Mouse (Mus musculus): ENCODE data around the gene Rad51c. TPM values are rescaled to one million over a fixed set of nuclear protein-coding genes. Genes with fewer than 3 reads are reported as not detected.
"Not testable (repeated sequence)": the region's sequence is repeated elsewhere in the genome, so short reads cannot be mapped to it uniquely, and the experiment has no call there.

Rad51c gene
- polyA plus RNA-seq, 1 experiment from 2014 or later, result 8.2 TPM

DNA sequence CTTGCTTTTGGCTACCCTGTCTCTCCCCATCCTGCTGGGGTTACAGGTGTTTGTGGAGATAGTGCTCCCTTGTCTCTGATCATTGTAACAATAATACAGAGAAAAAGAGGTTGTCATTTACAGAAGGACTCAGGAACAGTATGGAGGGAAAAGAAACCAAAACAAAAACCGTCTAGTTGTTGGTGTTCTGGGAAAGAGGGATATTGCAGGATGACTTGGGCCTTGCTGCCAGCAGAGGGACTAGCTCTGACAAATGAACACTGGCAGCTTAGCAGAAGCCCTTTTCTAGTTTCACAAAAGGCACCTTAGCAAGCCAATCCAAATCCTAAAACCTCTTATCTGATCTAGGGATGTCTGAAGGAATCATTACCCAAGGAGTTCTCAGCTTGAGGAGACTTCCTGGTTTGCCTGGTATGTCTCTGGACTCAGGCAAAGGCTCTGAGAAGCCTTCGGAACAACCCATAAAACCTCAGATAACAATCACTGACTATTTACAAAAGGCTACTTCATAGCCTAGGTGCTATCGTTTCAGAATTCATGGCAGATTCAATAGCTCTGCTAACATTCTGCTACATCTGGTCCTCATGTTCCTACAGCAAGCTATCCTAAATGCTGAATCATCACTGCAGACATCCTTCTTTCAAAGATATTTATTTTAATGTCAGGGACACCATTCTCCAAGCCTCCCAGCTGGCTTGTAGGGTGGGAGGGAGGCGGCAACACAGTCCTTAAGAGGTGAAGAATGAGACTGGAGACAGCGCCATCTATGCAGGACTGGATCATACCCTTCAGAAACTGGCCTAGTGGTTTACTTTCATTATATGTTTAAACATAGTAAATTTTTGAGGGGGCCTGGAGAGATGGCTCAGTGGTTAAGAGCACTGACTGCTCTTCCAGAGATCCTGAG is 31.8 kb upstream of the Rad51c start:
- 53% methylated on average over 5 of the region's 5 CpGs for WGBS
- no peaks in the 10 kb centered on the region for H3K9me3 ChIP-seq (ENCODE audit: control insufficient read depth, low read length)
- no peaks in the 10 kb centered on the region for H3K36me3 ChIP-seq (ENCODE audit: control insufficient read depth, insufficient read depth, low read length)
- H3K4me2 ChIP-seq (replicated peaks; ENCODE audit: low read depth, low read length), result no peak overlapping the region
- no peak for ATAC-seq (ENCODE audit: low FRiP score, low TSS enrichment)
- no peaks in the 10 kb centered on the region for H3K27me3 ChIP-seq (ENCODE audit: control insufficient read depth, insufficient read depth, low read length)
- H3K9ac ChIP-seq (ENCODE audit: low read depth, low read length), result no peak overlapping the region
- no peak overlapping the region for H3K4me3 ChIP-seq (ENCODE audit: low read length)
- H3K4me1 ChIP-seq (ENCODE audit: control insufficient read depth, insufficient read depth, low read length), result no peaks in the 10 kb centered on the region
- H3K27ac ChIP-seq (ENCODE audit: low read depth, low read length), result no peak overlapping the region

DNA sequence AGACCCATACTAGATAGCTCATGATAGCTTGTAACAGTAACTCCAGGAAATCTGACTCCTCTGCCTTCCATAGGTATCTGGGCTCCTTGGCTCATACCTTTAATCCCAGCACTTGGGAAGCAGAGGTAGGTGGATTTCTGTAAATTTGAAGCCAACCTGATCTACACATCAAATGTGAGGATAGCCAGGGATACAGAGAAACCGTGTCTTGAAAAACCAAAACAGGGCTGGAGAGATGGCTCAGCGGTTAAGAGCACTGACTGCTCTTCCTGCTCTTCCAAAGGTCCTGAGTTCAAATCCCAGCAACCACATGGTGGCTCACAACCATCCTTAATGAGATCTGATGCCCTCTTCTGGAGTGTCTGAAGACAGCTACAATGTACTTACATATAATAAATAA is 30.4 kb upstream of the Rad51c start:
- not testable (repeated sequence) for H3K9ac ChIP-seq (ENCODE audit: low read depth, low read length); H3K36me3 ChIP-seq (ENCODE audit: control insufficient read depth, insufficient read depth, low read length); H3K27ac ChIP-seq (ENCODE audit: low read depth, low read length); H3K4me1 ChIP-seq (ENCODE audit: control insufficient read depth, insufficient read depth, low read length); H3K9me3 ChIP-seq (ENCODE audit: control insufficient read depth, low read length); H3K4me2 ChIP-seq (replicated peaks; ENCODE audit: low read depth, low read length); ATAC-seq (ENCODE audit: low FRiP score, low TSS enrichment); H3K4me3 ChIP-seq (ENCODE audit: low read length); H3K27me3 ChIP-seq (ENCODE audit: control insufficient read depth, insufficient read depth, low read length)
- 89% methylated on average over 2 of the region's 2 CpGs for WGBS

DNA sequence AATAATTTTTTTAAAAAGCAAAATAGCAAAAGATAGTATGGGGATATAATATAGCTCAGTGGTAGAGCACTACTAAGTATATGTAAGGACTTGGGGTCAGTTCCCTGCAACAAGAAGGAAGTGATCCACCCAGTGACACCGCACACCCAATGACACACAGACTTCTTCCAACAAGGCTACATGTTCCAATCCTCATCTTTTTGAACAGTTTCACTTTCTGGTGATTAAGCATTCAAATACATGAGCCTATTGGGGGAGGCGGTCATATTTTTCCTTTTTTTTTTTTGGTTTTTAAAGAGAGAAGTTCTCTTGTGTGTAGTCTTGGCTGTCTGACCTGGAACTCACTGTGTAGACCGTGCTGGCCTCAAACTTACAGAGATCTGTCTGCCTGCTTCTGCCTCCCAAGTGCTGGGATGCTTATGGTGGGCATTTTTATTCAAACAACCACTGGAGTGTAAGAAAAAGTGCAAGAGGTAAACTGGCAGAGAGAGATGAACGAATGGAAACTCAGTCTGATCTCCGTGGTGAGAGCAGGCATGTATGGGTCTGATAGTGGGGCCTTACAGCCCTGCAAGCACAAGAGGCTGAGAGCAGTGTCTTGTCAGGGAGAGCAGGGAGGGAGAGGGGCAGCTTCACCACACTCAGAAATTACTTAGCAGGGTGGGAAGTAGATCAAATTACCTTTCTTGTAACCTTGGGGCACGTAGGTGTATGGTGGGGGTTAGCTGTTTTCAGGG is 28.3 kb upstream of the Rad51c start:
- Histone ChIP-seq H3K4me3 (ENCODE audit: low read length) (no peak overlapping the region), H3K9ac (ENCODE audit: low read depth, low read length) (no peak overlapping the region), H3K27ac (ENCODE audit: low read depth, low read length) (no peak overlapping the region), H3K27me3 (ENCODE audit: control insufficient read depth, insufficient read depth, low read length) (no peaks in the 10 kb centered on the region), H3K4me2 (replicated peaks; ENCODE audit: low read depth, low read length) (no peak overlapping the region), H3K36me3 (ENCODE audit: control insufficient read depth, insufficient read depth, low read length) (no peaks in the 10 kb centered on the region), H3K9me3 (ENCODE audit: control insufficient read depth, low read length) (no peaks in the 10 kb centered on the region), H3K4me1 (ENCODE audit: control insufficient read depth, insufficient read depth, low read length) (no peaks in the 10 kb centered on the region)
- WGBS, result 43% methylated on average over 6 of the region's 6 CpGs
- no peak for ATAC-seq (ENCODE audit: low FRiP score, low TSS enrichment)

DNA sequence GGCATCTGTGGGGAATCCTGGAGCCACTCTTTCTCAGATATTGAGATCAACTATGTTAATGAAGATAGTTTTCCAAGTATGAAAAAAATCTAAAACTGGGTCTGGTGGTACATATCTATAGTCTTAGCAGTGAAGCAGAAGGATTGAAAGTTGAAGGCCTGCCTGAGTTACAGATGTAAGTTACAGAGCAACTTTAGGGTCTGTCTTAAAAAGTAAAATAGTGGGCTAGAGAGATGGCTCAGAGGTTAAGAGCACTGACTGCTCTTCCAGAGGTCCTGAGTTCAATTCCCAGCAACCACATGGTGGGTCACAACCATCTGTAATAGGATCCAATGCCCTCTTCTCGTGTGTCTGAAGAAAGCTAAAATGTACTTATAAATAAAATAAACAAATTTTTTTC is 27.7 kb upstream of the Rad51c start:
- H3K9me3 ChIP-seq (ENCODE audit: control insufficient read depth, low read length), result no peaks in the 10 kb centered on the region
- no peaks in the 10 kb centered on the region for H3K36me3 ChIP-seq (ENCODE audit: control insufficient read depth, insufficient read depth, low read length)
- 59% methylated on average over 1 of the region's 1 CpGs for WGBS
- H3K4me1 ChIP-seq (ENCODE audit: control insufficient read depth, insufficient read depth, low read length), result no peaks in the 10 kb centered on the region
- ATAC-seq (ENCODE audit: low FRiP score, low TSS enrichment), result no peak
- no peak overlapping the region for H3K27ac ChIP-seq (ENCODE audit: low read depth, low read length)
- no peaks in the 10 kb centered on the region for H3K27me3 ChIP-seq (ENCODE audit: control insufficient read depth, insufficient read depth, low read length)
- no peak overlapping the region for H3K4me2 ChIP-seq (replicated peaks; ENCODE audit: low read depth, low read length)
- no peak overlapping the region for H3K4me3 ChIP-seq (ENCODE audit: low read length)
- no peak overlapping the region for H3K9ac ChIP-seq (ENCODE audit: low read depth, low read length)

DNA sequence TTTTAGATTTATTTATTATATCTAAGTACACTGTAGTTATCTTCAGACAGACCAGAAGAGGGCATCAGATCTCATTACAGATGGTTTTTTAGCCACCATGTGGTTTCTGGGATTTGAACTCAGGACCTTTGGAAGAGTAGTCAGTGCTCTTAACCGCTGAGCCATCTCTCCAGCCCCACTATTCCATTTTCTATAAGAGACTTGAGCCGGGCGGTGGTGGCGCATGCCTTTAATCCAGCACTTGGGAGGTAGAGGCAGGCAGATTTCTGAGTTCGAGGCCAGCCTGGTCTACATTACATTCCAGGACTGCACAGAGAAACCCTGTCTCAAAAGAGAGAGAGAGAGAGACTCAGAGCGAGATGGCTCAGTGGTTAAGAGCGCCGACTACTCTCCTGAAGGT is 27.1 kb upstream of the Rad51c start:
- not testable (repeated sequence) for H3K4me2 ChIP-seq (replicated peaks; ENCODE audit: low read depth, low read length); H3K4me1 ChIP-seq (ENCODE audit: control insufficient read depth, insufficient read depth, low read length); H3K4me3 ChIP-seq (ENCODE audit: low read length); H3K9me3 ChIP-seq (ENCODE audit: control insufficient read depth, low read length); H3K27me3 ChIP-seq (ENCODE audit: control insufficient read depth, insufficient read depth, low read length); H3K36me3 ChIP-seq (ENCODE audit: control insufficient read depth, insufficient read depth, low read length); H3K9ac ChIP-seq (ENCODE audit: low read depth, low read length); ATAC-seq (ENCODE audit: low FRiP score, low TSS enrichment); H3K27ac ChIP-seq (ENCODE audit: low read depth, low read length)
- 88% methylated on average over 8 of the region's 8 CpGs for WGBS

DNA sequence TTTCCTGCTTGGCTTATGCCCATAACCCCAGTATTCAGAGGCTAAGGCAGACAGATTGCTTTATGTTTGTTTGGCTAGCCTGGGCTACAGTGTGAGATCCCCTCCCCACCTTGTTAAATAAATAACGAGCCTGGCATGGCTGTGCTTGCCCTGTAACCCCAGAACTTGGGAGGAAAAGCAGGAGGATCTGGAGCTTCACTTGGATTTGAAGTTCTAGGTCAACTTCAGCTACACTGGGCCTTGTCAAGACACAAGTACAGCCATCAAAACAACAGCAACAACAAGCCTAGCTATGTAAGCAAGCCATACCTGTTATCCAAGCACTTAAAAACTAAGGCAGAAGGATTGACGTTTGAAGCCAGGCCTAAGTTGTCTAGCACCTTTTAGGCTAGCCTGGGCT is 25.6 kb upstream of the Rad51c start:
- ATAC-seq (ENCODE audit: low FRiP score, low TSS enrichment), result no peak
- no peak overlapping the region for H3K27ac ChIP-seq (ENCODE audit: low read depth, low read length)
- 77% methylated on average over 2 of the region's 2 CpGs for WGBS

DNA sequence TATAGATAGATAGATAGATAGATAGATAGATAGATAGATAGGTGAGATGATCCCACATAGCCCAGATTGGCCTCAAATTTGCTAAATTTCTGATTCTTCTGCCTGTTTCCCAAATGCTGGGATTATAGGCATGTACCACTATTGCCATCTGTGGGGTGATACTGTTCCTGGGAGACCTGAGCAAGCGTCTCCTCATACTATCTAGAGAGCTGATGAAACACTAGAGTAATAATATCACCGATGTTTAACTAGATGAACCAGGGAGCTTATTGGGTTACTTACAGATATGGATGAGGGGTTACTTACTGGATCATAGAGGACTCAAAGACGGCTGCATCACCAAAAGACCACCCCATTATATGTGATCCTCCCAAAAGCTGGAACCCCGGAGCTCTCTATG is 24.6 kb upstream of the Rad51c start:
- H3K4me1 ChIP-seq (ENCODE audit: control insufficient read depth, insufficient read depth, low read length), result no peaks in the 10 kb centered on the region
- ATAC-seq (ENCODE audit: low FRiP score, low TSS enrichment), result no peak
- H3K4me2 ChIP-seq (replicated peaks; ENCODE audit: low read depth, low read length), result no peak overlapping the region
- no peaks in the 10 kb centered on the region for H3K27me3 ChIP-seq (ENCODE audit: control insufficient read depth, insufficient read depth, low read length)
- 87% methylated on average over 4 of the region's 4 CpGs for WGBS
- no peak overlapping the region for H3K27ac ChIP-seq (ENCODE audit: low read depth, low read length)
- no peak overlapping the region for H3K4me3 ChIP-seq (ENCODE audit: low read length)
- H3K36me3 ChIP-seq (ENCODE audit: control insufficient read depth, insufficient read depth, low read length), result no peaks in the 10 kb centered on the region
- H3K9ac ChIP-seq (ENCODE audit: low read depth, low read length), result no peak overlapping the region
- H3K9me3 ChIP-seq (ENCODE audit: control insufficient read depth, low read length), result no peaks in the 10 kb centered on the region

More for the DNA sequence above, 25.6 kb upstream of the Rad51c start:
- Histone ChIP-seq H3K4me3 (ENCODE audit: low read length) (no peak overlapping the region), H3K4me2 (replicated peaks; ENCODE audit: low read depth, low read length) (no peak overlapping the region), H3K27me3 (ENCODE audit: control insufficient read depth, insufficient read depth, low read length) (no peaks in the 10 kb centered on the region), H3K9ac (ENCODE audit: low read depth, low read length) (no peak overlapping the region), H3K9me3 (ENCODE audit: control insufficient read depth, low read length) (no peaks in the 10 kb centered on the region), H3K4me1 (ENCODE audit: control insufficient read depth, insufficient read depth, low read length) (no peaks in the 10 kb centered on the region), H3K36me3 (ENCODE audit: control insufficient read depth, insufficient read depth, low read length) (no peaks in the 10 kb centered on the region)

DNA sequence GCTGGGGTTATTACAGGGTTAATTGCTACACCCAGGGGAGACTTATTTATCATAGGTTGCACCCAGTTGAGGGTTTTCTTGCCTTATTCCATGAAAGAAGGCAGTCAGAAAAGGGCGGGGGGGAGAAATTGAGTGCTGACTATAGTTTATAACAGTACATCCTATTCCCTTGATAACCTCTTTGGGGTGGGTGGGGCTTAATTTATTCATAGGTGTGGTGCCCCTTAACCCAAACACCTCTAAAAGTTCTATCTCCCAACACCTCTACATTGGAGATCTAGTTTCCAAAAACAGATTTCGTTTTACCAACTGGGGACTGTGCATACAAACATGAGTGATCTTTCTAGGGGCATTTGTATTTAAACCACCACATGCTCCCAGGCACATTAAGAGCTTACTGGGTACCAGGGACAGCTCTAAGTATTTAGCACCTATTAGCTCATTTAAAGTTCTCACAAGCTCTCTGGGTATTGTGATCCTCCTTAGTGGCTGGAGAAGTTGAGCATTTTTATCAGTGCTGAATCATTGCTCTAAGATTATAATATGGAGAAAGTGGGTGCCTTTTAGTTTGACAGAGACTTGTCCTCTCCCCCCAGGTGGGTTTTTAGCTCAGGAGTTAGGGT is 23.4 kb upstream of the Rad51c start:
- WGBS, result 72% methylated on average over 2 of the region's 2 CpGs
- no peak for ATAC-seq (ENCODE audit: low FRiP score, low TSS enrichment)
- H3K4me1 ChIP-seq (ENCODE audit: control insufficient read depth, insufficient read depth, low read length), result no peaks in the 10 kb centered on the region
- no peak overlapping the region for H3K27ac ChIP-seq (ENCODE audit: low read depth, low read length)
- no peak overlapping the region for H3K4me2 ChIP-seq (replicated peaks; ENCODE audit: low read depth, low read length)
- no peaks in the 10 kb centered on the region for H3K27me3 ChIP-seq (ENCODE audit: control insufficient read depth, insufficient read depth, low read length)
- no peaks in the 10 kb centered on the region for H3K9me3 ChIP-seq (ENCODE audit: control insufficient read depth, low read length)
- no peak overlapping the region for H3K9ac ChIP-seq (ENCODE audit: low read depth, low read length)
- H3K36me3 ChIP-seq (ENCODE audit: control insufficient read depth, insufficient read depth, low read length), result no peaks in the 10 kb centered on the region
- no peak overlapping the region for H3K4me3 ChIP-seq (ENCODE audit: low read length)

Measured in kidney, embryonic 14.5 days (tissue).